ENCODE assay signal across 29 mouse cellular contexts in genomic region chr19:56477832-56478231, GRCm38 (mm10). TPM values are rescaled to one million over a fixed set of nuclear protein-coding genes. Genes with fewer than 3 reads are reported as not detected.
DNase-seq lines count a peak whose midpoint lies in the region; ATAC-seq and TF ChIP-seq lines count a peak whose summit lies in the region.
"Had no signal": no experiment of that assay in that cellular context is flagged by ENCODE, and none has a peak within 500 bp of the region (broad histone marks: within the 10 kb centered on the region; RNA-seq: fewer than 3 reads in every experiment).

No protein-coding gene starts in this region.

- DNase-seq in kidney, adult 11 months, result peak; percentile 52
- peak; percentile 40 to 54 for DNase-seq in kidney, postnatal 25 days
- no peak for DNase-seq in lung, postnatal 0 days (ENCODE audit: low spot score)
- no peak for DNase-seq in c-Kit-positive CD71-positive TER-119-positive erythroid progenitor cells, embryonic 14.5 days (ENCODE audit: low spot score)
- DNase-seq: adrenal gland, postnatal 25 days; cerebellum, adult 18-20 months; heart, adult 2 months; layer of hippocampus, postnatal 36 days; liver, embryonic 13.5 days; lung, adult 18-20 months; lung, postnatal 10 days; right cerebral cortex, postnatal 4 days had no signal

- H3K27ac ChIP-seq in kidney, embryonic 15.5 days, result no peak overlapping the region
- no peak overlapping the region for H3K27ac ChIP-seq in lung, postnatal 0 days (ENCODE audit: low read length)
- H3K27ac ChIP-seq: heart, adult 2 months; hindbrain, embryonic 15.5 days; limb, embryonic 10.5 days; limb, embryonic 15.5 days; liver, embryonic 13.5 days; macrophage; midbrain, embryonic 12.5 days; neural tube, embryonic 13.5 days had no signal

- 55% methylated on average over 3 of the region's 3 CpGs for WGBS in kidney, embryonic 15.5 days
- WGBS in lung, postnatal 0 days, result 65% methylated on average over 3 of the region's 3 CpGs

- no peak overlapping the region for H3K9ac ChIP-seq in kidney, embryonic 15.5 days
- no peak overlapping the region for H3K9ac ChIP-seq in lung, postnatal 0 days (replicated peaks; ENCODE audit: low read depth)
- H3K9ac ChIP-seq: heart, embryonic 12.5 days; hindbrain, embryonic 15.5 days; limb, embryonic 15.5 days; liver, embryonic 13.5 days; midbrain, embryonic 12.5 days; neural tube, embryonic 13.5 days had no signal

- no peaks in the 10 kb centered on the region for H3K36me3 ChIP-seq in kidney, embryonic 15.5 days
- no peaks in the 10 kb centered on the region for H3K36me3 ChIP-seq in megakaryocyte, embryonic 14.5 days (replicated peaks; ENCODE audit: low read length)
- H3K36me3 ChIP-seq in lung, postnatal 0 days (ENCODE audit: insufficient read depth, low read length), result no peaks in the 10 kb centered on the region
- H3K36me3 ChIP-seq: G1E; heart, embryonic 12.5 days; hindbrain, embryonic 15.5 days; limb, embryonic 10.5 days; limb, embryonic 15.5 days; liver, embryonic 13.5 days; midbrain, embryonic 12.5 days; neural tube, embryonic 13.5 days had no signal

- H3K4me2 ChIP-seq in kidney, embryonic 15.5 days, result no peak overlapping the region
- no peak overlapping the region for H3K4me2 ChIP-seq in lung, postnatal 0 days (replicated peaks; ENCODE audit: low read depth, low read length)
- H3K4me2 ChIP-seq: heart, embryonic 12.5 days; hindbrain, embryonic 15.5 days; limb, embryonic 15.5 days; liver, embryonic 13.5 days; midbrain, embryonic 12.5 days; neural tube, embryonic 13.5 days had no signal

- H3K9me3 ChIP-seq in kidney, embryonic 15.5 days (replicated peaks), result no peaks in the 10 kb centered on the region
- H3K9me3 ChIP-seq in megakaryocyte, embryonic 14.5 days, result peaks cover 4% of the 10 kb centered on the region; the same call in 1 of the 2 replicates
- no peaks in the 10 kb centered on the region for H3K9me3 ChIP-seq in lung, postnatal 0 days (ENCODE audit: low read length)
- H3K9me3 ChIP-seq: G1E; heart, embryonic 12.5 days; hindbrain, embryonic 15.5 days; limb, embryonic 10.5 days; limb, embryonic 15.5 days; liver, embryonic 13.5 days; midbrain, embryonic 12.5 days; neural tube, embryonic 13.5 days had no signal

- ATAC-seq in kidney, embryonic 15.5 days (replicated peaks; ENCODE audit: low FRiP score), result no peak
- ATAC-seq in megakaryocyte, adult 5-6 weeks (ENCODE audit: poor library complexity, severe bottlenecking), result no peak
- no peak for ATAC-seq in lung, postnatal 0 days
- ATAC-seq: inflammation-experienced regulatory T-cells, adult 6 months had no signal

- TF ChIP-seq CTCF in lung, postnatal 0 days (IDR thresholded peaks at IDR 0.05), result no peak

- no peak overlapping the region for H3K4me3 ChIP-seq in kidney, embryonic 15.5 days (replicated peaks)
- H3K4me3 ChIP-seq in megakaryocyte, embryonic 14.5 days (replicated peaks), result peak overlapping the region; percentile 11
- H3K4me3 ChIP-seq in lung, postnatal 0 days (ENCODE audit: low read depth, low read length), result no peak overlapping the region
- H3K4me3 ChIP-seq: erythroblast, embryonic 14.5 days; heart, adult 2 months; heart, embryonic 12.5 days; hindbrain, embryonic 15.5 days; limb, embryonic 10.5 days; limb, embryonic 15.5 days; liver, embryonic 13.5 days; midbrain, embryonic 12.5 days; neural tube, embryonic 13.5 days had no signal

- peaks cover 5% of the 10 kb centered on the region; the same call in 1 of the 2 replicates for H3K4me1 ChIP-seq in kidney, embryonic 15.5 days
- peaks cover 41% of the 10 kb centered on the region for H3K4me1 ChIP-seq in megakaryocyte, embryonic 14.5 days
- no peaks in the 10 kb centered on the region; the same call in 1 of the 2 replicates for H3K4me1 ChIP-seq in lung, postnatal 0 days (ENCODE audit: insufficient read depth, low read depth, low read length)

- 0 out of 2 replicates have a peak, but pooled peaks cover 4% of the 10 kb centered on the region for H3K27me3 ChIP-seq in kidney, embryonic 15.5 days
- H3K27me3 ChIP-seq in megakaryocyte, embryonic 14.5 days (replicated peaks), result peaks cover 37% of the 10 kb centered on the region
- H3K27me3 ChIP-seq in lung, postnatal 0 days (replicated peaks; ENCODE audit: insufficient read depth, low read length), result no peaks in the 10 kb centered on the region
- H3K27me3 ChIP-seq: CH12.LX; heart, embryonic 12.5 days; hindbrain, embryonic 15.5 days; limb, embryonic 15.5 days; midbrain, embryonic 12.5 days; neural tube, embryonic 13.5 days had no signal

- TF ChIP-seq EP300 in lung, postnatal 0 days (IDR thresholded peaks at IDR 0.05), result no peak

RNA-seq across cellular contexts. Expression of gene Plekhs1, which starts 16.4 kb away (rescaled TPM):
- 0.74 and 1.0 TPM in 2 replicates for polyA plus RNA-seq in kidney, embryonic 15.5 days (2015; fragmentation: Nextera tagmentation; extraction: Ambion mirVana)
- polyA plus RNA-seq in megakaryocyte, embryonic 14.5 days (2012; ENCODE audit: insufficient read depth, low replicate concordance), result not detected in 2 replicates
- 0.14 TPM in 1 of 2 replicates, not detected in the other for total RNA-seq in megakaryocyte, adult 5-6 weeks (2015)
- total RNA-seq in megakaryocyte, adult 5-6 weeks (2017), result 0.07 TPM in 1 of 2 replicates, not detected in the other
- 0.11 and 0.21 TPM in 2 replicates for polyA plus RNA-seq in lung, postnatal 0 days (2015; fragmentation: Nextera tagmentation; extraction: Ambion mirVana)
- total RNA-seq: adrenal gland, adult 18-20 months; CH12.LX; G1E; hematopoietic stem cell, adult 5-6 weeks had no signal
- polyA plus RNA-seq: C2C12; erythroblast, embryonic 14.5 days; G1E; heart, embryonic 12.5 days; limb, embryonic 15.5 days; liver, embryonic 13.5 days; macrophage had no signal

Comparison
In these comparisons a context has a peak if more than half of its experiments do, and no peak if none do; other contexts are left out.
1. DNase-seq: peak in kidney, adult 11 months (single experiment) and kidney, postnatal 25 days (2 of 2); none in lung, postnatal 0 days (single experiment) and c-Kit-positive CD71-positive TER-119-positive erythroid progenitor cells, embryonic 14.5 days (single experiment).